Mouse (Mus musculus): ENCODE data around the gene Bicral.

GRCm38 (mm10) chr17:46890116-46890815 lies 32.0 kb upstream of the Bicral start, which contains the start of gene Tbcc:
- TF ChIP-seq CTCF (conservative IDR thresholded peaks at IDR 0.05; ENCODE audit: low read length) (no peak), NANOG (IDR thresholded peaks at IDR 0.05; ENCODE audit: borderline replicate concordance, low read length) (no peak)
